Mouse (Mus musculus): ENCODE data around the gene Scn10a. TPM values are rescaled to one million over a fixed set of nuclear protein-coding genes. Genes with fewer than 3 reads are reported as not detected.

Gene Scn10a
- polyA plus RNA-seq, 1 experiment from 2014 or later: not detected

- no peaks in the 10 kb centered on the region for H3K9me3 ChIP-seq (ENCODE audit: control insufficient read depth, low read length)
- H3K36me3 ChIP-seq (replicated peaks; ENCODE audit: control insufficient read depth, insufficient read depth): no peaks in the 10 kb centered on the region
- H3K9ac ChIP-seq: no peak overlapping the region
- no peak overlapping the region for H3K4me3 ChIP-seq (replicated peaks; ENCODE audit: low read length)
- DNase-seq (ENCODE audit: low spot score) (no peak), ATAC-seq (ENCODE audit: low FRiP score) (no peak)
- peaks cover 24% of the 10 kb centered on the region for H3K4me1 ChIP-seq (replicated peaks; ENCODE audit: control insufficient read depth, insufficient read depth, low read length)
- 82% methylated on average over 7 of the region's 7 CpGs for WGBS
- no peak overlapping the region for H3K4me2 ChIP-seq (replicated peaks)
- peaks cover 98% of the 10 kb centered on the region for H3K27me3 ChIP-seq (ENCODE audit: control insufficient read depth, insufficient read depth, low read length)
- no peak overlapping the region for H3K27ac ChIP-seq
These were observed 144.8 kb downstream of the Scn10a start for GRCm38 (mm10) chr9:119574366-119574765.

DNA sequence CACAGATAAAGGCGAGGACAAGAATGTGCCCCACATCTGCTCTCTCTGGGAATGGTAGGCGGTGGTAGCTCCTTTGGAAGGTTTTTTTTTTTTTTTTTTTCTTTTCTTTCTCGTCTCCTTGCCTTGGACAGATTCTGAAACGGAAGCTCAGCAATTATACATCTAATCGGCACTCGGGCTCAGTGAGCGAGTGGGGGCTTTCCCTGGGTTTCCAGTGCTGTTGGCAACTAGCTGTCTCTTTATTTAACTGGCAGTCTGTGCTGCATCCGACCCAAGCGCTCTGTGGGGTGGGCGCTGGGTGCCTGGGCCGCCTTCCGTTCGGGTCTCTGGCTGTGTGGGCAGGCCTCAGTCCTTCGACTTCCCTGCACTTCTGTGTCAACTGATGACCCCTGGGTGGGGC lies 146.1 kb downstream of the Scn10a start:
- H3K9me3 ChIP-seq (ENCODE audit: control insufficient read depth, low read length): no peaks in the 10 kb centered on the region
- no peaks in the 10 kb centered on the region for H3K36me3 ChIP-seq (replicated peaks; ENCODE audit: control insufficient read depth, insufficient read depth)
- ATAC-seq (ENCODE audit: low FRiP score): no peak
- DNase-seq (ENCODE audit: low spot score): no peak
- 40% methylated on average over 14 of the region's 14 CpGs for WGBS
- H3K27ac ChIP-seq: no peak overlapping the region
- no peak overlapping the region for H3K4me3 ChIP-seq (replicated peaks; ENCODE audit: low read length)
- H3K4me1 ChIP-seq (replicated peaks; ENCODE audit: control insufficient read depth, insufficient read depth, low read length): peaks cover 12% of the 10 kb centered on the region; the same call in 1 of the 2 replicates
- no peak overlapping the region for H3K9ac ChIP-seq
- H3K27me3 ChIP-seq (ENCODE audit: control insufficient read depth, insufficient read depth, low read length): peaks cover 100% of the 10 kb centered on the region
- no peak overlapping the region for H3K4me2 ChIP-seq (replicated peaks)

DNA sequence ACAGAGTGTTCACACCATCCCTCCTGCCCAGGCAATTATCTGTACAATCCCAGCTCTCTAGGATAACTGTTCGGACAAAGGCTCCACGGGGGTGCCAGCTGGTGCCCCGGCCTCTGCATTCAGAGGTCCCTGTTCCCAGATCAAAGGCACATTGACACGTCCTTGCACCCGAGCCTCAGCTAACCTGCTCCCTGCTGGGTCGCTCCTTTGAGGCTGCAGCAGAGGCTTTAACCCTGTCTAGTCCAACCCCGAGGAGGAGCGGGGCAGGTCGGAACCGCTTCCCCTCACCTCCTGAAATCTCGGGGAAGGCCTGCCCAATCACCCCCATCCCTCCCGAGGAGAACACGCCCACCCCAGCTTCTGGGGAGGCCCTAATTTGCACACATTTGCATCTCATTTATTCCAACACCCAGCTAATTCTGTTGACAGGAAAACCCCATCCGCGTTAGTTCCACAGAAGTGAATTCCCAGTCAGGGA lies 147.7 kb downstream of the Scn10a start:
- ATAC-seq (ENCODE audit: low FRiP score) (peak; percentile 35; the same call in 1 of the 2 replicates), DNase-seq (ENCODE audit: low spot score) (no peak)

DNA sequence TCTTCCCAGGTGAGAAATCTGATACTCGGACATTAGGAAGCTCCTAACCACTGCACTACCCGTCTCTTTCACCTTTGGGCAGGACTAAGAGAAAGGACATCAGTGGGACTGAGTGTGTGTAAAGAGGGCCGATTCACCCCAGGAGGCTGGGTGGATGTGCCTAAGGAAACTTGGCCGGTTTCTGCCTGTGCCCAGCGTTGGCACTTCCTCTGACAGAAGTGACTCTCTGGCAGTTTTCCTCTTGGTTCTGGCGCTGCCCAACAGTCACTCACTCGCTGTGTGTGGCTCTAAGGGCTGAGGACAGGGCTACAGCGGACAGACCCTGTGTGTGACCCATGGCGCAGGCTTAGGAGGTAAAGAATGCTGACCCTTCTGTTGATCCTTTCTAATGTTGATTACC lies 148.5 kb downstream of the Scn10a start:
- H3K27ac ChIP-seq: no peak overlapping the region
- peak; percentile 36 for DNase-seq (ENCODE audit: low spot score)
- 17% methylated on average over 9 of the region's 9 CpGs for WGBS
- H3K4me3 ChIP-seq (replicated peaks; ENCODE audit: low read length): no peak overlapping the region
- H3K27me3 ChIP-seq (ENCODE audit: control insufficient read depth, insufficient read depth, low read length): peaks cover 100% of the 10 kb centered on the region
- no peak for ATAC-seq (ENCODE audit: low FRiP score)
- no peak overlapping the region for H3K4me2 ChIP-seq (replicated peaks)
- H3K9me3 ChIP-seq (ENCODE audit: control insufficient read depth, low read length): no peaks in the 10 kb centered on the region
- H3K9ac ChIP-seq: no peak overlapping the region
- H3K4me1 ChIP-seq (replicated peaks; ENCODE audit: control insufficient read depth, insufficient read depth, low read length): peaks cover 12% of the 10 kb centered on the region; the same call in 1 of the 2 replicates
- no peaks in the 10 kb centered on the region for H3K36me3 ChIP-seq (replicated peaks; ENCODE audit: control insufficient read depth, insufficient read depth)

More for the DNA sequence above, 147.7 kb downstream of the Scn10a start:
- Histone ChIP-seq H3K9ac (no peak overlapping the region), H3K4me3 (replicated peaks; ENCODE audit: low read length) (0 out of 2 replicates have a peak overlapping the region, but pooled peaks have one; percentile 4), H3K27me3 (ENCODE audit: control insufficient read depth, insufficient read depth, low read length) (peaks cover 100% of the 10 kb centered on the region), H3K4me1 (replicated peaks; ENCODE audit: control insufficient read depth, insufficient read depth, low read length) (peaks cover 12% of the 10 kb centered on the region; the same call in 1 of the 2 replicates), H3K9me3 (ENCODE audit: control insufficient read depth, low read length) (no peaks in the 10 kb centered on the region), H3K27ac (no peak overlapping the region), H3K4me2 (replicated peaks) (peak overlapping the region; percentile 41), H3K36me3 (replicated peaks; ENCODE audit: control insufficient read depth, insufficient read depth) (no peaks in the 10 kb centered on the region)
- WGBS: 1% methylated on average over 15 of the region's 15 CpGs

DNA sequence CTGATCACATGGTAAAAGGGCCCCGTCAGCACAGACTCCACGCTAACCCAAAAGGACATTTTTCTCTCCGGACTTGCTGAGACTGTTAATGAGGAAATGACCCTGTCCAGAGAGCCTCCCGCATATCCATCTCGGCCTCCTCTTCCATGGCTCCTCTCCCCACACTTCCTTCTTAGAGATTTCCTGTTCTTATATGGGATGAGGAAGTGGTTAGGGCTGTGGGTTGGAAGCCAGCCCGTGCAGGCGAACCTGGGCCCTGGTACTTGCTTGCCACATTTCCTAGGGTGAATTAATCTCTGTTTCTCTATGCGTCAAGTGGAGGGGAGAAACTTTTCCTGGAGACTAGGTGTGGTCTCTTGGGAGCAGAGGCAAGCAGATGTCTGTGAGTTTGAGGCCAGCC lies 150.4 kb downstream of the Scn10a start:
- Histone ChIP-seq H3K27ac (no peak overlapping the region), H3K4me2 (replicated peaks) (no peak overlapping the region), H3K9ac (no peak overlapping the region), H3K9me3 (ENCODE audit: control insufficient read depth, low read length) (no peaks in the 10 kb centered on the region), H3K4me3 (replicated peaks; ENCODE audit: low read length) (no peak overlapping the region), H3K36me3 (replicated peaks; ENCODE audit: control insufficient read depth, insufficient read depth) (no peaks in the 10 kb centered on the region), H3K4me1 (replicated peaks; ENCODE audit: control insufficient read depth, insufficient read depth, low read length) (peaks cover 12% of the 10 kb centered on the region; the same call in 1 of the 2 replicates), H3K27me3 (ENCODE audit: control insufficient read depth, insufficient read depth, low read length) (peaks cover 99% of the 10 kb centered on the region)
- WGBS: 92% methylated on average over 8 of the region's 8 CpGs
- ATAC-seq (ENCODE audit: low FRiP score): no peak
- DNase-seq (ENCODE audit: low spot score): no peak

DNA sequence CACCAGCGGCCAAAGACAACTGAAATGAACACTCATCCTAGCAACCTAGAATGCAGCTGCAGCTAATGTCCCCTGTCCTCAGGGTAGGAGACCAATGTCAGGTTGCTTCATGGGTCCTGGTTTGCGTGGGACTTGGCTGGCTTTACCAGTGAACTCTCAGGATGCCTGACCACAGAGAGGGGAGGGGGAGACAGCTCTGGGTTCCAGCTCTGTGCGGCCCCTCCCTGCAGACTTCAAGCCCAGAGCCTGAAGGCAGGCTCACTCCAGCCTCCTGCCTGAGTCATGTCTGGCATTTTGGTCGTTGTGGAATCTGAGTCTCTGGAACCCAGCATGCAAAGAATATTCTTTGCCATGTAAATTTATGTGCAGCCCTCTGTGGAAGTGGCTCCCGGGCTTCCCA lies 151.3 kb downstream of the Scn10a start:
- H3K27ac ChIP-seq: no peak overlapping the region
- 77% methylated on average over 5 of the region's 5 CpGs for WGBS
- H3K4me3 ChIP-seq (replicated peaks; ENCODE audit: low read length): no peak overlapping the region
- no peak overlapping the region for H3K9ac ChIP-seq
- H3K36me3 ChIP-seq (replicated peaks; ENCODE audit: control insufficient read depth, insufficient read depth): no peaks in the 10 kb centered on the region
- H3K27me3 ChIP-seq (ENCODE audit: control insufficient read depth, insufficient read depth, low read length): peaks cover 98% of the 10 kb centered on the region
- peaks cover 12% of the 10 kb centered on the region; the same call in 1 of the 2 replicates for H3K4me1 ChIP-seq (replicated peaks; ENCODE audit: control insufficient read depth, insufficient read depth, low read length)
- no peaks in the 10 kb centered on the region for H3K9me3 ChIP-seq (ENCODE audit: control insufficient read depth, low read length)
- no peak for ATAC-seq (ENCODE audit: low FRiP score)
- DNase-seq (ENCODE audit: low spot score): no peak
- no peak overlapping the region for H3K4me2 ChIP-seq (replicated peaks)

DNA sequence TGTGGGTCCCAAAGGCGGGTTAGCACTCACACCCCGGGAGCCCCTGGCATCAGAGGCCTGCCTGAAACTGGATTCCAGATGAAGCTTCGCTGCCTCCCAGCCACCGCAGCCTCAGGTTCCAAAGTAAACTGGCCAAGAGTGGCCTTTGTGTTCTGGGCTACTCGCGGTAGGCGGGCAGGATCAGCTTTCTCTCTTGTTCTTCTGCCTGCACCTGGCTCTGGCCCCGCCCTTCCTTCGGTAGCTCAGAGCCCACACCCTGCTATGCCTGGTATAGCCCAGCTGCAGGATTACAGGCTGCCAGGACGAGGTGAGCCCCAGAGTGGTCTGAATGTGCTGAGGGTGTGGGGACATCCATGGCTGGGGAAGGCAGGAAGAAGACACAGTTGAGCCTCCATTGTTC lies 152.9 kb downstream of the Scn10a start:
- no peaks in the 10 kb centered on the region for H3K36me3 ChIP-seq (replicated peaks; ENCODE audit: control insufficient read depth, insufficient read depth)
- H3K4me3 ChIP-seq (replicated peaks; ENCODE audit: low read length): no peak overlapping the region
- H3K27me3 ChIP-seq (ENCODE audit: control insufficient read depth, insufficient read depth, low read length): peaks cover 96% of the 10 kb centered on the region
- H3K9ac ChIP-seq: no peak overlapping the region
- peaks cover 16% of the 10 kb centered on the region for H3K4me1 ChIP-seq (replicated peaks; ENCODE audit: control insufficient read depth, insufficient read depth, low read length)
- WGBS: 7% methylated on average over 10 of the region's 10 CpGs
- no peak overlapping the region for H3K4me2 ChIP-seq (replicated peaks)
- no peak for DNase-seq (ENCODE audit: low spot score)
- no peak overlapping the region for H3K27ac ChIP-seq
- no peaks in the 10 kb centered on the region for H3K9me3 ChIP-seq (ENCODE audit: control insufficient read depth, low read length)
- ATAC-seq (ENCODE audit: low FRiP score): no peak

DNA sequence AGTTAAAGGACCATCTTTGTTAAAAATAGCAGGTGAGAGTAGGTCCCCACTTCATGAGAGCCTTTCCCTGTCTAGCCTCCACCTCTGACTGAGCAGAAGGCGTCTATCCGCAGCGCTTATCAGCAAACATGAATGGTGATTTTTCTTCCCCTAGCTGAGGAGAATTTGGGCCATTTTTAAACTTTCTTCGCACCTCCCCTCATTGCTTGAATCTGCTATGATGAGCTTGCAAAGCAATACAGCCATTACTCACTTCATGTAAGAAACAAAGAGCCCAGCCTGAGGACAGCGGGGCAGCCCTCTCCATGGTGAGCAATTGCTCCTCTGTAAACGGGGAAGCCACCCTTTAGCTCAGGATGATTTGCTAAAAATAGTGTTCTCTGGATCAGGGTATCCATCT lies 154.3 kb downstream of the Scn10a start:
- WGBS: 72% methylated on average over 6 of the region's 6 CpGs
- no peak for DNase-seq (ENCODE audit: low spot score)

GRCm38 (mm10) chr9:119563617-119564016 lies 155.5 kb downstream of the Scn10a start:
- Histone ChIP-seq H3K27me3 (ENCODE audit: control insufficient read depth, insufficient read depth, low read length) (peaks cover 87% of the 10 kb centered on the region), H3K9me3 (ENCODE audit: control insufficient read depth, low read length) (no peaks in the 10 kb centered on the region), H3K4me1 (replicated peaks; ENCODE audit: control insufficient read depth, insufficient read depth, low read length) (peaks cover 14% of the 10 kb centered on the region; the same call in 1 of the 2 replicates), H3K4me2 (replicated peaks) (no peak overlapping the region), H3K27ac (no peak overlapping the region), H3K9ac (no peak overlapping the region), H3K4me3 (replicated peaks; ENCODE audit: low read length) (no peak overlapping the region), H3K36me3 (replicated peaks; ENCODE audit: control insufficient read depth, insufficient read depth) (no peaks in the 10 kb centered on the region)
- 78% methylated on average over 6 of the region's 6 CpGs for WGBS
- ATAC-seq (ENCODE audit: low FRiP score) (no peak), DNase-seq (ENCODE audit: low spot score) (no peak)

More for the DNA sequence above, 154.3 kb downstream of the Scn10a start:
- no peaks in the 10 kb centered on the region for H3K36me3 ChIP-seq (replicated peaks; ENCODE audit: control insufficient read depth, insufficient read depth)
- H3K27me3 ChIP-seq (ENCODE audit: control insufficient read depth, insufficient read depth, low read length): peaks cover 92% of the 10 kb centered on the region
- H3K4me1 ChIP-seq (replicated peaks; ENCODE audit: control insufficient read depth, insufficient read depth, low read length): peaks cover 14% of the 10 kb centered on the region; the same call in 1 of the 2 replicates
- H3K4me3 ChIP-seq (replicated peaks; ENCODE audit: low read length): no peak overlapping the region
- no peak overlapping the region for H3K9ac ChIP-seq
- H3K9me3 ChIP-seq (ENCODE audit: control insufficient read depth, low read length): no peaks in the 10 kb centered on the region
- no peak for ATAC-seq (ENCODE audit: low FRiP score)
- H3K4me2 ChIP-seq (replicated peaks): no peak overlapping the region
- H3K27ac ChIP-seq: no peak overlapping the region

GRCm38 (mm10) chr9:119562256-119562655 lies 156.9 kb downstream of the Scn10a start:
- no peak overlapping the region for H3K4me2 ChIP-seq (replicated peaks)
- H3K4me3 ChIP-seq (replicated peaks; ENCODE audit: low read length): no peak overlapping the region
- 53% methylated on average over 12 of the region's 12 CpGs for WGBS
- no peaks in the 10 kb centered on the region for H3K36me3 ChIP-seq (replicated peaks; ENCODE audit: control insufficient read depth, insufficient read depth)
- H3K4me1 ChIP-seq (replicated peaks; ENCODE audit: control insufficient read depth, insufficient read depth, low read length): peaks cover 14% of the 10 kb centered on the region; the same call in 1 of the 2 replicates
- H3K27ac ChIP-seq: no peak overlapping the region
- H3K27me3 ChIP-seq (ENCODE audit: control insufficient read depth, insufficient read depth, low read length): peaks cover 78% of the 10 kb centered on the region
- ATAC-seq (ENCODE audit: low FRiP score) (no peak; the same call in 1 of the 2 replicates), DNase-seq (ENCODE audit: low spot score) (no peak)
- H3K9ac ChIP-seq: no peak overlapping the region
- H3K9me3 ChIP-seq (ENCODE audit: control insufficient read depth, low read length): no peaks in the 10 kb centered on the region
